Mouse (Mus musculus): ENCODE results near the gene 4933402J07Rik. TPM values are rescaled to one million over a fixed set of nuclear protein-coding genes. Genes with fewer than 3 reads are reported as not detected.

The 4933402J07Rik gene
- not detected for polyA plus RNA-seq (2017; shearing (Covaris generic))

GRCm38 (mm10) chr8:87563553-87563952, at the start of gene 4933402J07Rik:
TSS of gene 4933402J07Rik (plus strand) at chr8:87563853.

Other genes with a start within 250 kb of the 4933402J07Rik start
- 0.27 TPM for gene Cbln1, start 91.2 kb upstream of the 4933402J07Rik start, polyA plus RNA-seq (2017; shearing (Covaris generic))

All from effector memory CD4-positive, alpha-beta T cell, adult 7 months (primary cell).